Mouse (Mus musculus): ENCODE measurements around the gene Rab11fip3.

The Rab11fip3 gene

GRCm38 (mm10) chr17:26031583-26031982 lies 37.8 kb downstream of the Rab11fip3 start:
- DNase-seq: peak; percentile 57

- DNase-seq: no peak
These were observed 41.1 kb downstream of the Rab11fip3 start for GRCm38 (mm10) chr17:26028261-26028660.

- no peak for DNase-seq
These were observed 44.7 kb downstream of the Rab11fip3 start for GRCm38 (mm10) chr17:26024674-26025073.

GRCm38 (mm10) chr17:26023966-26024365 lies 45.4 kb downstream of the Rab11fip3 start:
- no peak for DNase-seq

- no peak for DNase-seq
These were observed 46.2 kb downstream of the Rab11fip3 start for GRCm38 (mm10) chr17:26023181-26023580.

- no peak for DNase-seq
These were observed 47.5 kb downstream of the Rab11fip3 start for GRCm38 (mm10) chr17:26021728-26022341.

- no peak for DNase-seq
These were observed 48.5 kb downstream of the Rab11fip3 start for GRCm38 (mm10) chr17:26020848-26021347.

GRCm38 (mm10) chr17:26018388-26018787 lies 51.0 kb downstream of the Rab11fip3 start:
- DNase-seq: no peak

GRCm38 (mm10) chr17:26017949-26018348 lies 51.4 kb downstream of the Rab11fip3 start:
- DNase-seq: no peak

- DNase-seq: no peak
These were observed 52.3 kb downstream of the Rab11fip3 start for GRCm38 (mm10) chr17:26017021-26017420.

GRCm38 (mm10) chr17:26013711-26014110 lies 55.6 kb downstream of the Rab11fip3 start:
- DNase-seq: peak; percentile 74

- DNase-seq: peak; percentile 54
These were observed 57.4 kb downstream of the Rab11fip3 start for GRCm38 (mm10) chr17:26011841-26012460.

- peak; percentile 82 for DNase-seq
These were observed 59.8 kb downstream of the Rab11fip3 start for GRCm38 (mm10) chr17:26009540-26009939.

GRCm38 (mm10) chr17:26008787-26009186 lies 60.6 kb downstream of the Rab11fip3 start:
- no peak for DNase-seq

- DNase-seq: no peak
These were observed 61.0 kb downstream of the Rab11fip3 start for GRCm38 (mm10) chr17:26008331-26008730.

GRCm38 (mm10) chr17:26007646-26008045 lies 61.7 kb downstream of the Rab11fip3 start:
- no peak for DNase-seq

GRCm38 (mm10) chr17:26005731-26006450 lies 63.5 kb downstream of the Rab11fip3 start:
- no peak for DNase-seq

- DNase-seq: no peak
These were observed 64.6 kb downstream of the Rab11fip3 start for GRCm38 (mm10) chr17:26004711-26005110.

GRCm38 (mm10) chr17:26003864-26004263 lies 65.5 kb downstream of the Rab11fip3 start:
- DNase-seq: no peak

GRCm38 (mm10) chr17:25998425-25998824 lies 70.9 kb downstream of the Rab11fip3 start:
- no peak for DNase-seq

- DNase-seq: no peak
These were observed 75.9 kb downstream of the Rab11fip3 start for GRCm38 (mm10) chr17:25993489-25993888.

GRCm38 (mm10) chr17:25992274-25992673 lies 77.1 kb downstream of the Rab11fip3 start:
- DNase-seq: no peak

- no peak for DNase-seq
These were observed 79.0 kb downstream of the Rab11fip3 start for GRCm38 (mm10) chr17:25990331-25990730.
